Mouse (Mus musculus) layer of hippocampus, adult 9-10 months (tissue): ENCODE data around the gene Cend1.
A peak's percentile ranks its signal among the peaks of the same experiment; 100 is the strongest.
"Not testable (repeated sequence)": the region's sequence is repeated elsewhere in the genome, so short reads cannot be mapped to it uniquely, and the experiment has no call there.

ENCODE experiments used
- DNase-seq: peaks from one replicate; pipeline ENCODE4 v3.0.0; 2022; ENCODE audit warnings: low spot score

The Cend1 gene

DNA sequence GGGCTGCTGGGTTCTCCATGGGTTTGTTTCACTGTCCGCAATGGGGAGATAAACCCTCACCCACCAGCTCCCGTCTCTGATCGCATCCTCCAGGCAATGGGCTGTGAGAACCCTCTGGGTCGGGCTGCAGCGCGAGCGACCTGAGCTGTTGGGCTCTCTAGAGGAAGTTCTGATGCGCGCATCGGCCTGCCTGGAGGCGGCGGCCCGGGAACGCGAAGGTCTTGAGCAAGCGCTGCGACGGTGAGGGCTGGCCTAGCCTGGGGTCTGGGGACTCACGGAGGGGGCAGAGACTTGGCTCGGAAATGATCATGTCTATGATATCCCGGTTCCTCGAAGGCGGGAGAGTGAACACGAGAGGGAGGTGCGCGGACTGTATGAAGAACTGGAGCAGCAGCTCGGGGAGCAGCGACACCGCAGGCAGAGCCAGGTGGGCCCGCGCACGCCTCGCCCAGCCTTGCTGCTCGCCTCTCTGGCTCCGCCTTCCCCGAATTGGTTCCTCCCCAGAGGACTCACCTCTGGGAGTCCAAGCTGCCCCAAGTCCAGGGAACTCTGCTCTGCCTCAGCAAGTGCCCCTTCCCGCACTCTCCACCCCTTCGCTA, 35.4 kb upstream of the Cend1 start:
- DNase-seq, result no peak

DNA sequence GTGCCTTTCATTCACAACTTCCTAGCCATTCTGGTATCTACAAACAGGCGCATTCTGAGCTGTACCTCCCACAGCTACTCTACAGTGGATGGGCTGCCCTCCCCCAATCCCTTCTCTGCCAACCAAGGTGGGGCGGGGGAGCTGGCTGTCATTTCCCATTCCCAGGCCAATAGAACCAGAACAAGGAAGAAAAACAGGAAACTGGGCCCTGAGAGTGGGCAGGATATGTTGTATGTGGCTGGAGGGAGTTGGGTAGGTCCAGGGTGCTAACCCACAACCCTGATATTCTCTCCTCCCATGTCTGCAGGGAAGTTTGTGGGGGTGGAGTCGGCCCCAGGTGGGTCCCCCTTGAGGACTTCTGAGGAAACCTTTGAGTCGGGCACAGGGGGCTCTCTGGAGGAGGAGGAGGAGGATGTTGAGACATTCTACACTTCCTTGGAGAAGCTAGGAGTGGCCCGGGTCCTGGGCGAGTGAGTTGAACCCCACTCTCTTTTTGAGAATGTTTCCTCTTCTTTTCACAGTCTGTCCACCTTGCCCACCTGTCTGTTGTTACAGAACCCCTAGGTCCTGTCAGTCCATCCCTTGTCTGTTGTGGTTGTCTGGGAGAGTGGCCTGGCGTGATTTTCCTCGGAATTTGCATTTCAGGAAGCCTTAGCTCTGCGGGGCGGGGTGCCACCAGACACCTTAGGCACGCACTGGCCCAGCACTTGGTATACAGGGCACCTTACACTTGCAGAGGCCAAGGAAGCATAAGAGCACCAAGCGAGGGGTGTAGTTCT, 34.7 kb upstream of the Cend1 start:
- no peak for DNase-seq

DNA sequence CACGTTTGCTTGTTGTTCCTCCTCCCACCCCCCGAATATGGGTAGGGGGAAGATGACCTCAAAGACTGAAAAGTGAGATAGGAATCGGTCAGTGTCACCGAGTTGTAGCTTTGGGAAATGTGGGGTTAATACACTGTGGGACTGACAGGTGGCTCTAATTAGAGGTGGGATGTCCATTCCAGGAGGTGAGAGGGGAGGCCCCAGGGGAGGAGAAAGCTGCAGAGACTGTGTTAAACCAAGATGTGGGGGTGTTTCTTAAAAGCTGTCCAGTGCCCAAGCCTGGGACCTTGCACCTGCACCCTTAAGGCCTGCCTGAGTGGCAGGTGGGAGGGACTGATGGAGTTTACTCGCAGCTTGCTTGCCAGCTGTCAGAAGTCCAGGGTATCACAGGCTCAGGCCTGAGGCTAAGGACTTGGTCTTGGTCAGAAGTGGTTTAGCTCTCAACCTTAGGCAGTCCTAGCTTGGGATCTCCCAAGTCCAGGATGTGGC, 33.1 kb upstream of the Cend1 start:
- DNase-seq, result no peak

DNA sequence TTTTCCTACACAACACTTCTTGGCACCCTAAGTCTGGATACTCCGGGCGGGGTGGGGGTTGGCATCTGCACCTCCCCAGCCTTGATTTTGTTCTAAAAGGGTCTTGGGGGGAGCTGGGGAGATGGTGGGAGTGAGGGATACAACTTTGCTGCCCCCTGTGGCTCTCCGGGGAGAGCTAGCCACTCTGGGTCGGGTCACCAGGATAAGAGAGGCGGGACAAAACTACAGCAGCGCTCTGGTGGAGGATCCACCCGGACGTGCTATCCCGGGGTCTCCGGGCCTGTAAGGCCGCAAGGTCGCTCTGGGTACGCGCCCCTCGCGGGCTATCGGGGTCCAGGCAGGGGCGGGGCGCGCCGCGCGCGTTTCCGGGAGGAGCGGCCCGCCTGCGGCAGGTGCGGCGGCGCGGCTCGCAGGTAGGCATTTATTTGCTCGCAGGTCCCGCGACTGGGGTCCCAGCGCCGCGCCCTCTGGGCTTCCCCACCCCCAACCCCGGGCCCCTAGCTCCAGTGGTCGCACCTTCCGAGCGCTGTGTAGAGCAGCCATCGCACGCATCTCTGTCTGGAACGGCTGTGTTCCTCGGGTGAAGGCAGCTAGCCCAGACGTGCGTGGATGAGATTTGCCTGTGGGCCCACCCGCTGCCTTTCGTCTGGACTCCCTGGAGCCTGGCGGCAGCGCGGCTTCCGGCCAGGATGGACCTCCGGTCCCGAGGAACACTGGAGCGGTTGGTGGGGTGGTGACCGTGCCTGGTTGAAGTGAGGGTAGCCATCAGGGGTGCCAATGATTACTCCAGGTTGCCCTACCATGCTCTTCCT, 32.4 kb upstream of the Cend1 start:
- DNase-seq, result no peak

DNA sequence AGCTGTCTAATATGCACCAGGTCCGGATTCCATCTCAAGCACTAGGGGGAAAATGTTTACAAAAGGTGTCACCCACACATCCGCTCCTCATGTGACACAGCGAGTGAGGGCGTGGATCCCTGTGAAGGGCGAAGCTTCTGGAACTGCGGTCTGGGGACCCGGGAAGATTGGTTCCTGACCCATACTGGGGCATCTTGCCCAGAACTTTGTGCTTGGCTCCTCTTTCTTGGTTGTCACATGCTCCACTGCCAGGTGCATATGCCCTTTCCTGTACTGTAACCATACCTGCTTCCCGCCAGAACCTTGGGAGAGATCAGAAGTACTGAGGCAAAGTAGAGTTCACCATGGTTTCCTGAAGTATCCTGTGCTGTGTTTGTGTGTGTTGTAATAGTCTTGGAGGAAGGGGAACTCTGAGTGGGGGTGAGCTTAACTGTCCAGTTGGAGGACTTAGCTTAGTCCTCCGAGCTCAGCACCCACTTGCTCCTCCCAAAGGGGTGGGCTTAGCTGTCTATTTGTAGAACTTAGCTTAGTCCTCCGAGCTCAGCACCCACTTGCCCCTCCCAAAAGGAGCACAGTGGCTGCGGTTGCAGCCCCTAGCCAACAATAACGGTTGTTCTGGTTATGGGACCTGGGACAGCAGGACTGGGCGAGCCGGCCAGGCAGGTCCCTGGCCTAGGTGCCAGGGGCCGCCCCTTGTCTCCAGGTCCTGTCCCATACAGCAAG, 31.3 kb upstream of the Cend1 start, which contains the start of gene Cracr2b:
Gene Cracr2b, plus strand, starts transcription at position 704 of the 723 bp plus-strand sequence.
- DNase-seq, result no peak

DNA sequence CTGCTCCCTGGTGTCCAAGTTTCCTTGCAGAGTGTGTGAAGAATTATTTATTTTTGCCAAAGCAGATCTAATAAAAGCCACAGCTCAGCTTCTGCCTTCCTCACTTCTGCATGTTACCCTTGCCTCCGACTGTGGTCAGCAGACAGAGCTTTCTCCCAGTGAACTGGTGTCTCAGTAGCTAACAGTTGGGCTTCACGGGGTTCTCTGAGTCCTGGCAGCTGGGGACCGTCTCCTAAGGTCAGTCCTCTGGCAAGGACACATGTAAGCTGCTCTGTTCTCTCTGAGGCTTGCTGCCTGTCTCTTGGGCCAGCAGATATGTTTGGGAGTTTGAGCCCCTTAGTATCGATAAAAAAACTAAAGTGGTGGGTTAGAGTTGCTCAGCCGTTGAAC, 30.7 kb upstream of the Cend1 start:
- DNase-seq, result no peak

DNA sequence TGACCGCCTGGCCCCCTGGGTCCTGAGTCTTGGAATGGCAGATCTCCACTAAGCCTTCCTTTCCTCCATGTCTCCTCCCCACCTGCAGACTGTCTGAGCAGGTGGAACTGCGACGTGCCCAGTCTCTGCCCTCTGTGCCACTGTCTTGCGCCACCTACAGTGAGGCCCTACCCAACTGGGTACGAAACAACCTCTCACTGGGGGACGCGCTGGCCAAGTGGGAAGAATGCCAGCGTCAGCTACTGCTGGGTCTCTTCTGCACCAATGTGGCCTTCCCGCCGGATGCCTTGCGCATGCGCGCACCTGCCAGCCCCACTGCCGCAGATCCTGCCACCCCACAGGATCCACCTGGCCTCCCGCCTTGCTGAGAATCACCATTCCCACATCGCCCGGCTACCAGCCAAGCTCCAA, 30.0 kb upstream of the Cend1 start:
- no peak for DNase-seq

DNA sequence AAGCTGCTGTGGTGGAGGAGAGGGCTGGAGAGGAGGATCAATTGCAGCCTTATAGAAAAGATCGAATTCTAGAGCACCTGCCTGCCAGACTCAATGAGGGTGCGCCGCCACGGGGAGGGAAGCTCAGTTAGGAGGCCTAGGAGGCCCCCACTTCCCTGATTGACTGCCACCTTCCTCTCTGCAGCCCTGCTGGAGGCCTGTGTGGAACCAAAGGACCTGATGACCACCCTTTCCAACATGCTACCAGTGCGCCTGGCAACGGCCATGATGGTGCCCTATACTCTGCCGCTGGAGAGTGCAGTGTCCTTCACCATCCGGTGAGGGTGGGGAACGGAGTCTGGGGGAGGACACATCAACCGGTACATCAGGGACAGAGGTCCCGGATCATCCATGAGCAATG, 29.4 kb upstream of the Cend1 start:
- DNase-seq, result no peak

DNA sequence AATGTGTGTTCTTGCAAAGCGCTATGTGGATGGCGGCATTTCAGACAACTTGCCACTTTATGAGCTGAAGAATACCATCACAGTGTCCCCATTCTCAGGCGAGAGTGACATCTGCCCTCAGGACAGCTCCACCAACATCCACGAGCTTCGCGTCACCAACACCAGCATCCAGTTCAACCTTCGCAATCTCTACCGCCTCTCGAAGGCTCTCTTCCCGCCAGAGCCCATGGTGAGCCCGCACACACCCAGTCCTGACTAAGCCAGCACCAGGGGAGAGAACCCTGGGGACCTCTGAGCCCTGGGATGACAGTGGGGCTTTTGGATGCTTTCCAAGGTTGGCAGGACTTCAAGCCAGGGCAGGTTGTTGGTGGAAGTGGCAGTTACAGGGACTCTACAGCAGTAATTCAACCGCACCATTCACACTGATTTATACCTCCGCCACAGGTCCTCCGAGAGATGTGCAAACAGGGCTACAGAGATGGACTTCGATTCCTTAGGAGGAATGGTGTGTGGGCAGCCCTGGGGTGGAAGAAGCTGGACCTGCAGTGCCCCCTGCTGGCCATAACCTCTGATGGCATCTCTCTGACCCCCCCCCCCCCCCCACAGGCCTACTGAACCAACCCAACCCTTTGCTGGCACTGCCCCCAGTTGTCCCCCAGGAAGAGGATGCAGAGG, 28.8 kb upstream of the Cend1 start:
- DNase-seq, result no peak

DNA sequence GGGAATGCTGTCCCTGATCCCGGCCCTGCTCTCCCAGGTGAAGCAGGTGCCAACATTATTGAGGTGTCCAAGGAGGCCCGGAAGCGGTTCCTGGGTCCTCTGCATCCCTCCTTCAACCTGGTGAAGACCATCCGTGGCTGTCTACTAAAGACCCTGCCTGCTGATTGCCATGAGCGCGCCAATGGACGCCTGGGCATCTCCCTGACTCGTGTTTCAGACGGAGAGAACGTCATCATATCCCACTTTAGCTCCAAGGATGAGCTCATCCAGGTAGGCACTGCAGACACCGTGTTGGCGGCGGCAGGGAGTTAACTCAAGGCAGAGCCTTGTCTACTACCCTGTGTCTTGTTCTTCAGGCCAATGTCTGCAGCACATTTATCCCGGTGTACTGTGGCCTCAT, 27.9 kb upstream of the Cend1 start:
- DNase-seq, result no peak

DNA sequence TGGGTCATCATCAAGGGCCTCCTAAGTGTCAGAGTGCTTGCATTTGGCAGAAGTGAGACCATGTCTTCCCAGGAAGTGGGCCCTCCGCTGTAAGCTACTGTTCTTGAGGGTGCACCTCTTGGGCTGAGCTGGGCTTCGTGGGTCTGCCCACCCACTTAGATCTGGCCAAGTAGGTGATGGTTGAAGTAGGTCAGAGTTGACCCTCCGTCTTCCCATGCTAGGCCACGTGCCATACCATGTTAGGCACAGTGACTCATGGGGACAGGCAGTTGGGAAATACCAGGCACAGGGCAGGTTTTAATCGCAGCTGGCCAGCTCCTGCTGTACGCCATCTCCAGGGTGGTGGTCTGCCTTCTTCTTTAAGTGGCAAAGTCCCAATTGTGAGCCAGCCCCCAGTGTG, 27.4 kb upstream of the Cend1 start:
- DNase-seq, result no peak

DNA sequence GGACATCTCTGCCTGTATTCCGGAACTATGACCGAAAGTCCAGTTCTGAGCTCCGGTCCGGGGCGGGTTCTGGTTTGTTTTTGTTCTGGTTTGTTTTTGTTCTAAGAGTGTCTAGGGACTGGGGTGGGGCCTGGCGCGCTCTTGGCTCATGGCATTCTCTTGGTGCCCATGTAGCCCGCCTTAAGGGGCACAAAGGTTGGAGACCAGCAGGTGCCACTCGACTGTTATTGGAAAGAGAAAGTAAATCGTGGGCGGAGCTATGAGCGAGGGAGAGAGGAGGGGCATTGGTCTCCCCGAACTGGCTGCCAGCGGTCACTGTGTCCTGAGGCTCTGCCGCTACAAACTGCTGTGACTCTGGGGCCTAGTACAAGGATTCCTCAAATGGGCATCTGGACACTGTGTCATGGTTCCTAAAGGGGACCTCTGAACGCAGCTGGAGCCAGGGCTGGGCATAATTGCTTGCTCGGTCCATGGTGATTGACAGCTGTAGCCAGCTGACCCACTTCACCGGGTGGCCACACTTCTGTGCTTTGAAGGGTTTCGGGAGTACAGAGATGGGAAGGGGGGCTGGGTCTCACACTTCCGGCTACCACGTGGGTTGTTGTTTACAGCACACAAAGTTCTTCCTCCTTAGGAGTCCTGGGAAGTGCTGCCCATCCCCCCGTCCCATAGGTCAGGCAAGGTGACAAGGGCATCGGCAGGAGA, 26.5 kb upstream of the Cend1 start:
- no peak for DNase-seq

DNA sequence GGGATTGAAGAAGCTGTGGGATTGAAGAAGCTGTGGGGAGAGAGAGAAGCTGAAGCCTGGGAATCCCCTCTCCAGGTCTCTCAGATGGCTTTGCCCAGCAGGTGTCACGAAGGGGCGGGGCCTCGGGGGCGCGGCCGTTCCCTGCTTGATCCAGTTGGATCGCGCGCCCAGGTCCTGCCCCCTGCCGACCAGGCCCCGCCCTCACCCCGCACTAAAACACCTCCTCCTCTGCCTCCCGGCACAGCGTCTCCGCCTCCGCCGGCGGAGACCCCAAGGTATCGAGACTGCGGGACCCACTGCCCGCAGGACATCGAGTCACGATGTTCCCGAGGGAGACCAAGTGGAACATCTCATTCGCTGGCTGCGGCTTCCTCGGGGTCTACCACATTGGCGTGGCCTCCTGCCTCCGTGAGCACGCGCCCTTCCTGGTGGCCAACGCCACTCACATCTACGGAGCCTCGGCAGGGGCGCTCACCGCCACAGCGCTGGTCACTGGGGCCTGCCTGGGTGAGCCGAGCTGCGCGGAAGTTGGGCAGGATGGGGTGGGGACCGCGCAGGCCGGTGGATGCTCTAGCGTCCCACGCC, 25.8 kb upstream of the Cend1 start, which contains the start of gene Pnpla2:
Gene Pnpla2, plus strand, starts transcription at position 232 of the 585 bp plus-strand sequence.
- no peak for DNase-seq

DNA sequence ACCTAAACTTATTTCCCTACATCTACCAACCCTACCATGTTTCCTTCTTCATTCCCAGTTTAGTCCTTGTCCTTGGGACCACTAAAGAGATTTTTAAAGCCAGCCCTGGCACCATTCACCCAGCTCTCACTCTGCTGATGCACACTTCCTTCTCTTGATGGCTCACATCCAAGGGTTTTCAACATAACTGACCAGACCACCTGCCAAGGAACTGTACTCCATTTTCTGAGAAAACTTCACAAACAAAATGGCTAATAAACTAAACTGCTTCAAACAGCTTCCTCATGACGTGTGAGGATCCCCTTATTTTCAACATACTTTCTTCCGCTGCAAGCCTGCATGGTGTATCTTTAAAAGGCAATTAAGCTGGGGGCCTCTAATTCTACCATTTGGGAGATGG, 24.3 kb upstream of the Cend1 start:
- DNase-seq, result no peak

DNA sequence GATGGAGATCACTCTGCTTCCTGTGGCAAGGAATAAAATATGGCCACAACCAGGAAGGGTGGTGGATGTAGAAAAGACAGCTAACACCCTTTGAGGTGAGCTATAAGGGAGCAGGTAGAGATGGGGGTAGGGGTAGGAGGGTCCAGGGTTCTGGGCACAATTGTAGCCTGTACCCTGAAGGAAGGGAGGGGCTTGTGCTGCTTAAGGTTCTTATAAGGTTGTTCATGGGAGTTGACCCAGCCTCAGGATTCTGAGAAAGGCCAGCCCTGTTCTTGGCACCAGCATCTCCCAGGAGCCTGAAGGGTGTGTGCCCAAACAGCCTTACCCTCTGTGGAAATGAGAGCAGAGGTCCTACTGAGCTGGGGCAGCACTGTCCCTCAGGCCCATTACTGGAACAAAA, 22.6 kb upstream of the Cend1 start:
- DNase-seq, result no peak

DNA sequence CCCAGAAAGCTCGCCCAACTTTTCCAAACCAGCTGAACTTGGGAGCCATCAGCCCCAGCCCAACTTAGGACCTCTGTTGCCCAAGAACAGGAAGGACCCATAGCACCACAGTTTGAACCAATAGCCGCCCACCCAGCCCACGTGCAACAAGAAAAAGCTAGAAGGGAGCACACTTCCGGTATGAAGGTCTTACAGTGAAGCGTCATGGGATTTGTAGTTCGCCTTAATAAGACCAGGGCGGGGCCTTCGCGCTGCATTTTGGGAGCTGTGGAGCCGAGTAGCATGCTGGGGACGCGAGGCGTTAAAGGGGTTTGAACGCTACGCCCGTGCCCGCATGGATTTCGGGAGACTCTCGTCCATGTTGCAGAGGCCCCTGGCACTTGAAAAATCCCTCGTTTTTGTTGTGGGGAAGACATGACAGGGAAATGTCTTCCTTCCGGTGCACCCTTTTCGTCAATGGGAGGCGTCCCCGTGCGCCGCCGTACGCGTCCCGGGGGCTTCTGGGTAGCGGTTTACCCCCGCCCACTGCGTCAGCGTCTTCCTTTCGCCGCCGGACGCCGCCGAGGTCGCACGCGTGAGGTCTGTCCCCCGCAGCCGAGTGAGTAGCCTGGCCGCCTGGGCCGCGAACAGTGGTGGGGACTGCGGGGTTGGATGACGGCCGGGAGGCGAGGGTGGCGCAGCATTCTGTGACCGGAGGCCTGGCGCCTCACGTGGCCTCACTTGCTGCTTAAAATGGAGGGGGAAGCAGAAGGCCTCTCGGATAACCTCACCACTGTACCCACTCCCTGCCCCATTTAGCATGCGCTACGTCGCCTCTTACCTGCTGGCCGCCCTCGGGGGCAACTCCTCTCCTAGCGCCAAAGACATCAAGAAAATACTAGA, 18.1 kb upstream of the Cend1 start, which contains the start of gene Rplp2:
Gene Rplp2, plus strand, starts transcription at position 261 of the 882 bp plus-strand sequence.
- peak; percentile 92 for DNase-seq

DNA sequence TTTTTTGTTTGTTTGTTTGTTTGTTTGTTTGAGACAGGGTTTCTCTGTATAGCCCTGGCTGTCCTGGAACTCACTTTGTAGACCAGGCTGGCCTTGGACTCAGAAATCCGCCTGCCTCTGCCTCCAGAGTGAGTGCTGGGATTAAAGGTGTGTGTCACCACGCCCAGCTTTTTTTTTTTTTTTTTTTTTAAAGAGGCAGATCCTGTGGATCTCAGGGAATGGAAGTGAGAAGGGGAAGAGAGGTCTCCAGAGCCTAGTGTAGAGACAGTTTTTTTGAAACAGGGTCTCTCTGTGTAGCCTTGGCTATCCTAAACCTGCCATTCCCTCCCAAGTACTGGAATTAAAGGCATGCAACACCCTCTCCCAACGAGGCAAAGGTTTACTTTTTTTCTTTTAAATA, 17.1 kb upstream of the Cend1 start:
- DNase-seq, result not testable (repeated sequence)

DNA sequence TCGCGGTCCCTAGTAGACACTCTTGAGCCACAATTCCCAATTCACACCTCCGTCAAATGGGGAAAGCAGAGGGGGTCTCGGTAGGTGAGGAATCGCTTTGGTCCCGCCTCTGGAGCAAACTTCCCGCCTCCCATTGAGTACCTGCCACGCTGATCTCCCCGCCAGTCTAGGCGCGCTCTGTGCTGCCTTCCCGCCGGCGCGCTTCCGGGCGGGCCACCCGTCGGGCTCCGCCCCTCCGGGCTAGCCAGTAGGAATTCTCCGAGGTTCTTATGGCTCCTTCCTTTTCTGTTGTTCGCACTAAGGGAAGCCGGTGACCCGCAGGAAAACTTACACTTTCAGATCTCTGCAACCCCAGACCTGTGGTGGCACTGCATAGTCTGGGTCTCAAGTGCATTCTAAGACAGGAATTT, 14.5 kb upstream of the Cend1 start, which contains the start of gene Pidd1:
Gene Pidd1, minus strand, starts transcription at position 198 of the 410 bp plus-strand sequence.
- no peak for DNase-seq
